Mouse (Mus musculus) limb, embryonic 10.5 days (tissue): ENCODE results near the gene Zfp335. TPM values are rescaled to one million over a fixed set of nuclear protein-coding genes. Genes with fewer than 3 reads are reported as not detected.
"Not testable (repeated sequence)": the region's sequence is repeated elsewhere in the genome, so short reads cannot be mapped to it uniquely, and the experiment has no call there.

Experiments
- DNase-seq: peaks from one replicate; pipeline ENCODE4 v3.0.0-alpha.2; 2017; ENCODE audit warnings: low spot score
- H3K27ac ChIP-seq: fragments of 300-500 bp; sonication (generic); 2 replicates; pipeline ENCODE4 v1.5.1; 2016; ENCODE audit warnings: mild to moderate bottlenecking
- H3K27me3 ChIP-seq: fragments of 300-500 bp; sonication (generic); 2 replicates; pipeline ENCODE4 v1.6.1; 2016; ENCODE audit warnings: low read depth, mild to moderate bottlenecking; ENCODE audit not compliant: poor library complexity, severe bottlenecking
- H3K36me3 ChIP-seq: fragments of 300-500 bp; sonication (generic); 2 replicates; pipeline ENCODE4 v1.6.1; 2016; ENCODE audit warnings: mild to moderate bottlenecking, moderate library complexity
- H3K4me1 ChIP-seq: fragments of 300-500 bp; sonication (generic); 2 replicates; pipeline ENCODE4 v1.6.1; 2016
- H3K4me3 ChIP-seq: fragments of 300-500 bp; sonication (generic); 2 replicates; pipeline ENCODE4 v1.5.1; 2016; ENCODE audit warnings: mild to moderate bottlenecking, moderate library complexity
- H3K9me3 ChIP-seq: fragments of 300-500 bp; sonication (generic); replicated peaks from 2 replicates; pipeline ENCODE4 v1.6.1; 2016; ENCODE audit warnings: mild to moderate bottlenecking
- WGBS: fragments of 180-500 bp; shearing (Covaris S2); methylation state at CpG from one replicate; pipeline ENCODE4 v1.1.7; 2016; 5-methylcytosine and 5-hydroxymethylcytosine counted together
- polyA plus RNA-seq: library from polyadenylated mRNA; unstranded; fragments of >200 nt; fragmentation: Nextera tagmentation; extraction: Ambion mirVana; gene quantifications from 2 replicates; pipeline ENCODE4 v1.2.1, GENCODE M21; 2016

The Zfp335 gene
- polyA plus RNA-seq, 1 experiment from 2014 or later: 21.3 TPM

DNA sequence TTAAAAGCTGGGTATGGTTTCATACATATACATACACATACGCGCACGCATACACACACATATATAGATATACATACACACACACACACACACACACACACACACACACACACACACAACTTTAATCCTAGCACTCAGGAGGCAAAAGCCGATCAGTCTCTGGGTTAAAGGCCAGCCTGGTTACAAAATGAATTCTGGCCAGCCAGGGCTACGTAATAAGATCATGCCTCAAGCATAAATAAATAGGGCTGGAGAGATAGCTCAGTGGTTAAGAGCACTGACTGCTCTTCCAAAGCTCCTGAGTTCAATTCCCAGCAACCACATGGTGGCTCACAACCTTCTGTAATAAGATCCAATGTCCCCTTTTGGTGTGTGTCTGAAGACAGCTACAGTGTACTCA lies 56.0 kb downstream of the Zfp335 start:
- H3K27me3 ChIP-seq: peaks cover 68% of the 10 kb centered on the region
- not testable (repeated sequence) for H3K36me3 ChIP-seq, DNase-seq, H3K27ac ChIP-seq, H3K9me3 ChIP-seq, H3K4me3 ChIP-seq
- WGBS: 86% methylated on average over 5 of the region's 5 CpGs
- peaks cover 38% of the 10 kb centered on the region for H3K4me1 ChIP-seq

DNA sequence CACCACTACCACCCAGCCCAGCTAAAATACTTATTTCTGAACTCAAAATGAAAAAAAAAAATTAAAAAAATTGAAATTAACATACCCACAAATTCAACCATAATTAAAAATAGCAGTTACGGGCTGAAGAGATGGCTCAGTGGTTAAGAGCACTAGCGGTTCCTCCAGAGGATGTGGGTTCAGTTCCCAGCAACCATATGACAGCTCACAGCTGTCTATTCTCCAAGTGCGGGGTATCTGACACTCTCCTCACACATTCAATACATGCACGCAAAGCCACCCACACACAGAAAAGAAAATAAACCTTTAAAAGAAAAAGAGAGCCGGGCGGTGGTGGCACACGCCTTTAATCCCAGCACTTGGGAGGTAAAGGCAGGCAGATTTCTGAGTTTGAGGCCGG lies 61.5 kb downstream of the Zfp335 start:
- WGBS: 92% methylated on average over 8 of the region's 8 CpGs
- Histone ChIP-seq H3K27me3 (peaks cover 16% of the 10 kb centered on the region), H3K4me3 (no peak overlapping the region), H3K27ac (no peak overlapping the region), H3K36me3 (peaks cover 4% of the 10 kb centered on the region; the same call in 1 of the 2 replicates), H3K4me1 (peaks cover 4% of the 10 kb centered on the region; the same call in 1 of the 2 replicates), H3K9me3 (no peaks in the 10 kb centered on the region)
- no peak for DNase-seq

DNA sequence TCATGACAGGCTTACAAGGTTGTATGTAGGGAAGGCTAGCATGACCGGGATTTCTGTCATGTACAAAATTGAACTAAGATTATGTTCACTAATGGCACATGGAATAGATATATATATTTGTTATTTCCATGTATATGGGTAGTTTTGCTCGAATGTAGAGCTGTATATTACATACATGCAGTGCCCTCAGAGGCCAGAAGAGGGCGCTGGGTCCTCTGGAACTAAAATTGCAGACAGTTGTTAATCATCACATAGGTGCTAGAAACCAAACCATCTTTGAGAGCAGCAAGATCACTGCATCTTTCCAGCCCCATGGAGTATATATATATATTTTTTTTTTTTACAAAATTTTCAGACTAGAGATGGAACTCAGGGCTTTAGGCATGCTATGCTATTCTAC lies 65.8 kb downstream of the Zfp335 start:
- H3K27ac ChIP-seq: no peak overlapping the region
- no peak overlapping the region for H3K4me3 ChIP-seq
- H3K27me3 ChIP-seq: no peaks in the 10 kb centered on the region
- peaks cover 9% of the 10 kb centered on the region for H3K36me3 ChIP-seq
- WGBS: 51% methylated on average over 3 of the region's 3 CpGs
- H3K4me1 ChIP-seq: no peaks in the 10 kb centered on the region
- DNase-seq: no peak
- no peaks in the 10 kb centered on the region for H3K9me3 ChIP-seq

Other genes starting within 250 kb of the Zfp335 start
- gene Wfdc11, start 237.7 kb downstream of the Zfp335 start, polyA plus RNA-seq: not detected in 2 replicates
- not detected in 2 replicates for gene Wfdc13, start 226.7 kb downstream of the Zfp335 start, polyA plus RNA-seq
- gene Spint4, start 213.3 kb downstream of the Zfp335 start, polyA plus RNA-seq: not detected in 2 replicates
- gene Spint5, start 196.5 kb downstream of the Zfp335 start, polyA plus RNA-seq: not detected in 2 replicates
- 0.95 and 0.98 TPM in 2 replicates for gene Wfdc3, start 165.8 kb downstream of the Zfp335 start, polyA plus RNA-seq
- gene Dnttip1, start 165.8 kb downstream of the Zfp335 start, polyA plus RNA-seq: 93.1 and 93.2 TPM in 2 replicates
- gene Ube2c, start 141.9 kb downstream of the Zfp335 start, polyA plus RNA-seq: 607 and 617 TPM in 2 replicates
- 0.79 and 1.3 TPM in 2 replicates for gene Tnnc2, start 131.8 kb downstream of the Zfp335 start, polyA plus RNA-seq
- gene Snx21, start 125.9 kb downstream of the Zfp335 start, polyA plus RNA-seq: 9.0 and 12.2 TPM in 2 replicates
- 14.7 and 18.4 TPM in 2 replicates for gene Acot8, start 106.9 kb downstream of the Zfp335 start, polyA plus RNA-seq
- gene Zswim3, start 106.7 kb downstream of the Zfp335 start, polyA plus RNA-seq: 9.1 and 9.9 TPM in 2 replicates
- gene Zswim1, start 89.1 kb downstream of the Zfp335 start, polyA plus RNA-seq: 24.3 and 24.6 TPM in 2 replicates
- 0.36 TPM in 1 of 2 replicates, not detected in the other for gene Spata25, start 83.2 kb downstream of the Zfp335 start, polyA plus RNA-seq
- 93.0 and 105 TPM in 2 replicates for gene Ctsa, start 78.9 kb downstream of the Zfp335 start, polyA plus RNA-seq
- 4.0 and 6.9 TPM in 2 replicates for gene Neurl2, start 78.3 kb downstream of the Zfp335 start, polyA plus RNA-seq
- gene Pltp, start 54.0 kb downstream of the Zfp335 start, polyA plus RNA-seq: 20.2 and 24.9 TPM in 2 replicates
- 73.7 and 86.7 TPM in 2 replicates for gene Pcif1, start 32.5 kb downstream of the Zfp335 start, polyA plus RNA-seq
- gene Mmp9, start 29.0 kb upstream of the Zfp335 start, polyA plus RNA-seq: 0.31 and 0.33 TPM in 2 replicates
- 0.83 and 1.0 TPM in 2 replicates for gene Slc12a5, start 49.0 kb upstream of the Zfp335 start, polyA plus RNA-seq
- gene Ncoa5, start 123.1 kb upstream of the Zfp335 start, polyA plus RNA-seq: 92.9 and 105 TPM in 2 replicates
- gene Cd40, start 143.9 kb upstream of the Zfp335 start, polyA plus RNA-seq: 10.5 and 11.5 TPM in 2 replicates
- gene 1700025C18Rik, start 179.0 kb upstream of the Zfp335 start, polyA plus RNA-seq: not detected in 2 replicates